Mouse (Mus musculus) left cerebral cortex, postnatal 25 days (tissue): ENCODE results near the gene Slc38a9. TPM values are rescaled to one million over a fixed set of nuclear protein-coding genes. Genes with fewer than 3 reads are reported as not detected.

Experiments used
- DNase-seq, 2 experiments: peaks; one replicate each; pipeline ENCODE4 v3.0.0; 2022; ENCODE audit warnings: low spot score in 2 of 2, mixed read lengths in 1 of 2
- intact Hi-C: fragments of 180-260 bp; cut with DNase I; formaldehyde crosslinking; loops from one replicate; pipeline ENCODE4 v1.15.1; 2025
- total RNA-seq, 2 experiments: library from RNA; stranded (reverse); gene quantifications; 2 replicates each; pipeline ENCODE4 v1.2.3; 2021

Slc38a9 gene
- total RNA-seq, 2 experiments from 2014 or later, result 18.9 to 25.8 TPM

DNA sequence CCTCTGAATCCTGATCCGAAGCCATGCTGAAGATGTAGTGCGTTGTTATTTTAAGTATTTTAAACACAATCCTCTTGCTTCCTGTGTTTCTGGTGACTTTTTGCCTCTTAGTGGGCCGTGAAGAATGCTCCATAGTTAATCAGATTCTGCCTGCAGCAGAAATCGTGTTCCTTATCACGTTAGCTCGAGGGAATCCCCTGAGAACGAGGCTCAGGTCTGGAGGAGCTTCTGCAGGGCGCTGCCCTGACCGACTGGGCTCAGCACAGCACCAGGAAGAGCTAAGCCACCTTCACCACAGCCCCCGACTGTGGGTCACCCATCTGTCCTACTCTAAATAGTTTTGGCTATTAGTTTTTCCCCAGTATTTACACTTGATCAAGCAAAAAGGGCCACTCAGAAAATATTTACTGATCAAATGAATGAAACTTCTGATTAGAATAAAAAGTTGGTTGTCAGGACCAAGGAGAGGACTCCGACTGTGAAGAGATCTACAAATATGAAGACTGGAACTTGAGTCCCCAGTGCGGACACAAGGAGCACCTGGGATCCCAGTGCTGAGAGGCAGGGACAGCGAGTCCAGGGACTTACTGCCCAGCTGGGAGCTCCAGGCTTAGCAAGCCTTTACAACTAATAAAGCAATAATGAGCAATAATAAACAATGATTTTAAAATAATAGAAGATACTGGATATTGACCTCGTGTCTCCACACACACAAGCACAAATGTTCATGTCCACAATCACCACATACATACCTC, 81.7 kb downstream of the Slc38a9 start:
- intact Hi-C loops, result no loop called here
- no peak for DNase-seq

GRCm38 (mm10) chr13:112743647-112744046, 83.1 kb downstream of the Slc38a9 start:
- no peak for DNase-seq
- intact Hi-C loops, result no loop called here

DNA sequence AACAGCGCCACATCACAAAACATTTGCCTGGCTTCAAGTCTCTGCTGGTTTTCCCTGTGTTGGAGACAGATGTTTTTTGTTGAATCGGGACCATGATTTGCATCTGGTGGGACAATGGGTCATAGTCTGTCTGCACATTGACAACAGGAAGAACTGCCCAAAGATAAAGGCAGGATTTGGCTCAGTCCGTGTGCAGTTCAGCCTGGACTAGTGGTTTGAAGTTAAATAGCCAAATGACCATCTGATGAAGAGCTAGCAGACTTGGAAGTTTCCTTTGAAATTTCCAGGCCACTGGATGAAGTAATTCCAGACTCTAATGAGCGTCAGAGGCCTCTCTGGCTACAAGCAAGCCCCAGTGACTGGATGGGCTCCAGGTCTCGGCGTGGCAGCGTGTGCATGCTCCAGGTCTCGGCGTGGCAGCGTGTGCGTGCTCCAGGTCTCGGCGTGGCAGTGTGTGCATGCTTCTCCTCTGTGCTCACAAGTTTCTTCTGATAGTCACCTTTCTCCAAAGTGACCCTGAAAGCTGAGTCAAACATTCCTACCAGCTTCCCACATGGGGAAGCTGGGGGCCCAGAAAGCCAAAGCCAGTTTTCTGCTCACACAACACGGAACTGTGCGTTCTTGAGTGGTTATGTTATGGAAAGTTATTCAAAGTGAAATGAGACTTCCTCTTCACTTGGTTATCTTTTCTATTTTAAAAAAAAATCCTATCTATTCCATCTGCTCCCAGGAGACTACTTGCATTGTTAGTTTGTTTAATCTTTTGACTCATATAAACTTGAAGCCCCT, 83.7 kb downstream of the Slc38a9 start:
- intact Hi-C loops, result no loop called here
- DNase-seq, result no peak

DNA sequence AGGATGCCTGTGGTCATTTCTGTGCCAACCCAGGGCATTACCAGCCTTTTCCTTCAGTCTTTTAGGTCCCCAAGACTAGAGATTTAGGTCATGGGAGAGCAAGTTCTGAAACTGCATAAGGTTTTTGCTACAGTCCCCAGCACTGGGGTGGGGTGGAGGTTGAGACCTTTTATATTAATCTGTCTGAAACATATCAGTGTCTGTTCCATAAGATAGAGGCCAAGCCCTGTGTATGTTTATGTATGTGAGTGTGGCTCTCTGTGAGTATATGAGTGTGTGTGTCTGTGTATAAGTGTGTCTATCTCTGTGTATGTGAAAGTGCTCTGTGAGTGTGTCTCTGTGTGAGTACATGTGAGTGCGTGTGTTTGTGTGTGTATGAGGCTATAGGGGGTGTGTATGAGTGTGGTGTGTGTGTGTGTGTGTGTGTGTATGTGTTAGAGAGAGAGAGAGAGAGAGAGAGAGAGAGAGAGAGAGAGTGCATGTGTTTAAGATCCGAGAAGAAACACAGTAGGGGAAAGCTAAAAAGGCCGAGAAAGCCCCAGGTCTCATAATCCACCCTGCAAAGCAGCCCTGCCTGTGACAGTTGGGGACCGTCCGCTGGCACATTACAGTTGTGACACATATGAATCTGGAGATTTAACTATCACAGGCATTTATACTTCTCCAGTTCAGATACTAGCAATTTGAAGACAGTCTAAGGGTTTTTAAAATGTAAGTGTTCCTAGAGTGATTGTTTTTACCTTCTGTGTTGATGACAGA, 85.6 kb downstream of the Slc38a9 start:
- DNase-seq, result no peak

DNA sequence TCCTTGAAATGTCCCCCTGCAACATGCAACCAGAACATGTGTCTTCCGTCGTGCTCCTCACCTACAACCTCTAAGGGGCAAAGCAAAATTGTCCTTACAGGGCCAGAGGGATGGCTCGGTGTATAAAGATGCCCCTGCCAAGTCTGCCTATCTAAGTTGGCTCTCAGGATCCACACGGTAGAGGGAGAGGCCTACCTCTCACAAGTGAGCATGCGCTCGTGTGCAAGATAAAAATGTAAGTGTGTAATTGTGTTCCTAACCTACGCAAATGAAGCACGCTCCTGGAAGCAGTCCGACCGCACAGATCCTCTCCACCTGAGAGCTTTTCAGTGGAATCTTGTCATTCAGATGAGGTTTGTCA, 86.1 kb downstream of the Slc38a9 start:
- intact Hi-C loops, result no loop called here
- no peak for DNase-seq

More for the DNA sequence above, 85.6 kb downstream of the Slc38a9 start:
- intact Hi-C loops, result no loop called here

DNA sequence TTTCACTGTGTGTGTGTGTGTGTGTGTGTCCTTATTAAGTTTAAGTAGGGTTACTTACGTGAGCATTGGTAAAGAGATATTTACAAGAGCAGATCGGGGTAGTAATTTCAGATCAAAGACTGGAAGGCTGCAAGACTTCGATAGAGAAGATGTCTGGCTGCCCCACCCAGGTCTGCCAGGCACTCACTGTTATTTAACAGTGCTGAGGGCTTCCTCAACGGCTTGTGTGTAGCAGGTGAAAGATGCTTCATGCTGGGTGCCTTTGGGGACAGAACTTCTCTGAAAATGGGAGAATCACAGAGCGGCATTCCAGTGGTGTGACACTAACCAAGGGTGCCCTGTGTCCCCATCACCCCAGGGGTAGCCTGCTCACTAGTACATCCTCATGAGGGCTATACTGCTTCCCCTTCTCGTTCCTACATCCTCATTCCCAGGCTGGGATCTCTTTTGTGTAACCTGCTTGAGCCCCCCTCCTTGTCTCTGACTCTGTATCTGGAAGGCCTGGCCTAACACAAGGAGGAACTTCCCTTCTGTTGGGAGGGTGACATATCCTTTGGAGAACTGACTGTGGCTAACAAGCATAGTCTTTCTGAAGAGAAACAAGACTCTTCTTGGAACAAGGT, 87.4 kb downstream of the Slc38a9 start:
- no peak for DNase-seq
- intact Hi-C loops, result no loop called here

DNA sequence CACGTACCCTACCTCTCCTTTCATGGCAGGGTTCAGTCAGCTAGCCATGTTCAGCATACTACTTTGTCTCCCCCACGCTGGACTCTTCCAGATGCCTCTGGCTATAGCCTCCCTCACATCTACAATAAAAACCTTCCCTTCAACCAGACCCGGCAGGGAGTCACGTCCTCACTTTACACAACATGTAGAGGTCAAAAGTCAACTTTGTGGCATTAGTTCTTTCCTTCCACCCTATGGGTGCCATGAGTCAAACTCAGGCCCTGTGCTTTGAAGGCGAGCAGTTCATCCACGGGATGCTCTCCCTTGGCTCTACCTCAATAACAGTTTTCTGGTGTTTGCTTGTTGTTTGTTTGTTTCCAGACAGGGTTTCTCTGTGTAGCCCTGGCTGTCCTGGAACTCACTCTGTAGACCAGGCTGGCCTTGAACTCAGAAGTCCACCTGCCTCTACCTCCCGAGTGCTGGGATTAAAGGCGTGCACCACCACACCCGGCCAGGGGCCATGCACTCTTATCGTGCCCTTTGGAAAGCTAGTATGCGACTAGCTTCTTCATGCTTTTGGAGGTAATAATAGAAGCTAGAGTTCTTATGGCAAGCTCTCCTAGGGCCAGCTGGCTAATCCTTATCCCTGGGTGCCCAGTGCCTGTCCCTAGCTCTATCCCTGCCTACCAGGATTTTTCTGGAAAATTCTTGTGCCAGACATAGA, 88.4 kb downstream of the Slc38a9 start:
- intact Hi-C loops, result no loop called here

GRCm38 (mm10) chr13:112749881-112750280, 89.3 kb downstream of the Slc38a9 start:
- intact Hi-C loops, result no loop called here
- DNase-seq, result no peak

More for the DNA sequence above, 88.4 kb downstream of the Slc38a9 start:
- DNase-seq, result no peak

- intact Hi-C loops, result no loop called here
- DNase-seq, result peak in 1 of 2 experiments; percentile 30
Observed at GRCm38 (mm10) chr13:112751454-112752308, 91.1 kb downstream of the Slc38a9 start.

DNA sequence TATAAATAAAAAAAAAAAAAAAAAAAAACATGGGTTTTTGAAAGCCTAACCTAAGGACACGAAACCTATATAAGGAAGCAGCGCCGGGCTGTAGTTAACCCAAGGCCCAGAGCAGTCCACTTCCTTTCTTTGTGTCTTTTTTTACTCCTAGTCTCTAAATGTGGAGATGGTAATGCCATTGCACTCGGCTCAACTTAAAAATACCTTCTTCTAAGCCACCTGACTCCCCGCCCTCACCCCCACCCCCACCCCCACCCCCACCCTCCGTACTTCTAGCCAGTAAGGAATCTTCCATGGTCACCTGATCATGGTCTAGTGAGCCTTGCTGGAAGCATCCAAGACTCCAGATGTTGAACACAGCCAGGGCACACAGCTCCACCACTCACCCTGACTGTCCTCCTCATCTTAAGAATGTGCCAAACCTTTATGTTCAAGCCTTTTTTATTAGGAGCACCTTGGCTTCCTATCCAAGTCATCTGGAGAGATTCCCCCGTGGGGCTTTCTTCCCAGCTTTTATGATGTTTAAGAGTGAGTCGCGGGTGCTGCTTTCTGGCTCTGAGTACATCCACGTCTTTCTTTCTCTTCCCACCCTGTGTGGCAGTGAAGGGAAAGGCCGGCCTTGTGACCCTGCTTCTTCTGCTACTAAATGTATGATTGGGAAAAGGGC, 91.9 kb downstream of the Slc38a9 start:
- intact Hi-C loops, result no loop called here
- no peak for DNase-seq

GRCm38 (mm10) chr13:112753522-112753921, 93.0 kb downstream of the Slc38a9 start:
- no peak for DNase-seq
- intact Hi-C loops, result no loop called here

DNA sequence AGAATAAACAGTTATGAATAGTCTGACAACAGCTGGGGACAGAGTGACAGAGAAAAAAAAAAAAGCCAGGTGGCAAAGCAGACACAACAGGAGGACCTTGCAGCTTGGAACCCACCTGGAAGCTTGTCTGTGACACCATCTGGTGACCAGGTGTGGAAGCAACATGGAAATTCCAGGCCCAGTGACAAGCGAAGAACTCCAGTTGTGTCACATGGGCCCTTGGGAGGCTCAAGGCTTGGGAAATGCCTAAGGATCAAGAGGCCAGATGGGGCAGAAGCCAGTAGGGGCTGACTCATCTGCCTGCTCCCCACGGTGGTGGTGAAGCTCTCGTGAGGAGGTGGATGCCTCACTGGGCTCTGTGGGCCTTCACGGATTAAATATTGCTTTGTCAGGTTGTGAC, 94.3 kb downstream of the Slc38a9 start:
- intact Hi-C loops, result no loop called here
- peak in 1 of 2 experiments; percentile 5 for DNase-seq

- intact Hi-C loops, result no loop called here
- peak in 1 of 2 experiments; percentile 4 for DNase-seq
Observed at GRCm38 (mm10) chr13:112755507-112756010, 95.0 kb downstream of the Slc38a9 start.

GRCm38 (mm10) chr13:112757395-112757794, 96.8 kb downstream of the Slc38a9 start:
- no peak for DNase-seq
- intact Hi-C loops, result no loop called here

- intact Hi-C loops, result no loop called here
- peak in 1 of 2 experiments; percentile 19 for DNase-seq
Observed at GRCm38 (mm10) chr13:112758546-112759090, 98.1 kb downstream of the Slc38a9 start.

DNA sequence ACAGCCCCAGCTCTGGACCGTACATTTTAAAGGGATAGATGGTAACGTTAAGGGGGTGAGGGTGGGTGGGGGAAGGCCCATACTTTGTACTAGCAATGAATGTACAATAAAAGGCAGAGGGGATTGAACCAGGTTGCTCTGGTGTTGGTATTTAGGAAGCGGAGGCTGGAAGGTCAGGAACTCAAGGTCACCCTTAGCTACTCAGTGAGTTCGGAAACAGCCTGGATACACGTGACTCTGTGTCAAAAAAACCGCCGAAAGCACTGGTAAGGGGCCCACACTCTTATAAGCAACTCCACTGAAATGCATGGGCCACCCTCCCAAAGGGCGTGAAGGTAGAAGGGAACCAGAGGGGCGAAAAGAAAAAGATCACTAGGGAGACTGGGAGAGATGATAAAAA, 98.8 kb downstream of the Slc38a9 start:
- no peak for DNase-seq
- intact Hi-C loops, result no loop called here

DNA sequence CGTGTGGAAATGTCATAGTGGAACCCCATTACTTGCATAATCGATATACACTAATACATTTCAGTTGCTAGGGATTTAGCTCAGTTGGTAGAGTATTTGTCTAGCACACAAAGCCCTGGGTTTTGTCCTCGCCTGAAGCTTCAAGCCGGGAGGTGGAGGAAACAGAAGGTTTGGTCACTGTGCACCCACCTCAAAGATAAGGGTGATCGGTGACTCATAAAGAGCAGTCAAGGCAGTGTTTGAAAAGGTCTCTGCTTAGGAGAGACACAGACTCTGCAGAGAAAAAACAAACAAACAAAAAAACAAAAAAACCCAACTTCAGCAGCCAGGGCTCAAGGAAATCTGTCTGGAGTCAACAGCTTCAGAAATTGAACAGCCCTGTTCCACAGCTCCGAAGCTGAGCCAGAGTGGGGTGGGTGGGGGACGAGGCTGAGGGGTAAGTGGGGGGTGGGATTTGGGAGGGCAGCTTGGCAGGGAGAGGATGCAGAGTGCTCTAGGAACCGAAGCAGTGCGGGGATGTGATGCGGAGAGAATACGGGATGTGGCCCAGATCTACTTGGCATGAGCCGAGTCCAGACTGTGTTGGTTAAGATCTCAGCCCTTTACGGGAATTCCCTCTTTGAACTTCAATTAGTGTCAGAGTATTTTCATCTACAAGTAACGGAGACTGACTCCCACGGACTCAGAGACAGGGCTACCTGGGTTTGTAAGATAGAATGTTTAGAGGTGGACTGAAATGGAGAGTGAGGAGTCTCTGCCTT, 99.4 kb downstream of the Slc38a9 start:
- intact Hi-C loops, result no loop called here
- DNase-seq, result no peak
